In the genomic region with DNA sequence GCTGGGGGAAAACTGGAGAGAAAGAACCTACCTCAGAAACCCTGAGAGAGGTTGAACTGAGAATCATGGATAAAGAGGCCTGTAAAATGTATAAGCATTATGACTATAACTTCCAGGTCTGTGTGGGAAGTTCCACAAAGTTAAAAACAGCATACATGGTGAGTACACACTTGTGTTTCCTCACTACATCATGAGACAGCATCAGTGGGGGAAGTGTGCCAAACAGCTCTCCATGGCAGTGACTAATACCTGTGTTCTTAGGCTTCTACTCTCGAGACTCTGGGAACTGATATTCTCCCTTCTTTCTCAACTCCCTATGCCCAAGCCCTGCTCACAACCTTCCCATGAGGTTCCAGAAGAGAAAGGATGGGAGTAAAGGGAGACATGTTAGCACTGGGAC, we compare ENCODE assay signal across 27 mouse cellular contexts. TPM values are rescaled to one million over a fixed set of nuclear protein-coding genes. Genes with fewer than 3 reads are reported as not detected.
A peak's percentile ranks its signal among the peaks of the same experiment; 100 is the strongest.
DNase-seq lines count a peak whose midpoint lies in the region; ATAC-seq lines count a peak whose summit lies in the region.
"Had no signal": no experiment of that assay in that cellular context is flagged by ENCODE, and none has a peak within 500 bp of the region (broad histone marks: within the 10 kb centered on the region; RNA-seq: fewer than 3 reads in every experiment).

No protein-coding gene starts in this region.

- WGBS in forebrain, embryonic 16.5 days = 81% methylated on average over 1 of the region's 1 CpGs
- 68% methylated on average over 1 of the region's 1 CpGs for WGBS in kidney, embryonic 14.5 days

- no peak for ATAC-seq in forebrain, embryonic 16.5 days
- no peak for ATAC-seq in kidney, embryonic 14.5 days (ENCODE audit: low FRiP score, low TSS enrichment)
- ATAC-seq: forebrain, postnatal 0 days; intestine, embryonic 15.5 days had no signal

- intact Hi-C loops in left cerebral cortex, postnatal 4 days (cut with DNase I) = no loop called here

- no peaks in the 10 kb centered on the region for H3K36me3 ChIP-seq in forebrain, embryonic 16.5 days (ENCODE audit: control insufficient read depth, insufficient read depth)
- H3K36me3 ChIP-seq in kidney, embryonic 14.5 days (ENCODE audit: control insufficient read depth, insufficient read depth, low read length) = no peaks in the 10 kb centered on the region
- H3K36me3 ChIP-seq: embryonic facial prominence, embryonic 12.5 days; forebrain, embryonic 12.5 days; heart, embryonic 13.5 days; hindbrain, embryonic 13.5 days; intestine, embryonic 15.5 days had no signal

- H3K9me3 ChIP-seq in forebrain, embryonic 16.5 days (ENCODE audit: control insufficient read depth, low read length) = no peaks in the 10 kb centered on the region
- H3K9me3 ChIP-seq in kidney, embryonic 14.5 days (ENCODE audit: control insufficient read depth, low read length) = no peaks in the 10 kb centered on the region
- H3K9me3 ChIP-seq: embryonic facial prominence, embryonic 12.5 days; forebrain, embryonic 12.5 days; heart, embryonic 13.5 days; hindbrain, embryonic 13.5 days; intestine, embryonic 15.5 days had no signal

- no peaks in the 10 kb centered on the region for H3K27me3 ChIP-seq in forebrain, embryonic 16.5 days (replicated peaks; ENCODE audit: control insufficient read depth, insufficient read depth, low read length)
- no peaks in the 10 kb centered on the region for H3K27me3 ChIP-seq in kidney, embryonic 14.5 days (ENCODE audit: control insufficient read depth, insufficient read depth, low read length)
- H3K27me3 ChIP-seq: embryonic facial prominence, embryonic 12.5 days; forebrain, embryonic 12.5 days; heart, embryonic 13.5 days; hindbrain, embryonic 13.5 days; intestine, embryonic 15.5 days had no signal

- H3K27ac ChIP-seq in forebrain, embryonic 16.5 days (ENCODE audit: low read length) = no peak overlapping the region
- no peak overlapping the region for H3K27ac ChIP-seq in kidney, embryonic 14.5 days (ENCODE audit: low read depth, low read length)
- H3K27ac ChIP-seq: embryonic facial prominence, embryonic 12.5 days; forebrain, embryonic 12.5 days; heart, embryonic 13.5 days; hindbrain, embryonic 13.5 days; intestine, embryonic 15.5 days had no signal

- H3K9ac ChIP-seq in forebrain, embryonic 16.5 days (replicated peaks; ENCODE audit: low read depth, low read length) = no peak overlapping the region
- H3K9ac ChIP-seq in kidney, embryonic 14.5 days (ENCODE audit: low read depth, low read length) = no peak overlapping the region
- H3K9ac ChIP-seq: embryonic facial prominence, embryonic 12.5 days; forebrain, embryonic 12.5 days; forebrain, postnatal 0 days; heart, embryonic 13.5 days; hindbrain, embryonic 13.5 days; intestine, embryonic 15.5 days had no signal

- DNase-seq in left cerebral cortex, adult 18-20 months (ENCODE audit: low spot score in 2 of 2) = peak; percentile 4
- no peak for DNase-seq in left cerebral cortex, postnatal 4 days
- DNase-seq in 416B (ENCODE audit: low read depth) (peak; percentile 18), NIH3T3 (ENCODE audit: low read depth) (peak; percentile 28)
- peak; percentile 5 for DNase-seq in right cerebral cortex, postnatal 14 days
- no peak for DNase-seq in gastrocnemius, postnatal 25 days
- DNase-seq: adrenal gland, adult 2 months; adrenal gland, postnatal 36 days; cerebellum, adult 11 months; cerebellum, adult 8-10 months; cerebellum, postnatal 25 days; forebrain, postnatal 0 days; gastrocnemius, postnatal 14 days had no signal

- no peaks in the 10 kb centered on the region for H3K4me1 ChIP-seq in forebrain, embryonic 16.5 days (replicated peaks; ENCODE audit: control insufficient read depth, insufficient read depth, low read length)
- H3K4me1 ChIP-seq in kidney, embryonic 14.5 days (ENCODE audit: control insufficient read depth, insufficient read depth, low read length) = no peaks in the 10 kb centered on the region
- H3K4me1 ChIP-seq: embryonic facial prominence, embryonic 12.5 days; forebrain, embryonic 12.5 days; heart, embryonic 13.5 days; hindbrain, embryonic 13.5 days; intestine, embryonic 15.5 days had no signal

- no peak overlapping the region for H3K4me2 ChIP-seq in forebrain, embryonic 16.5 days (ENCODE audit: low read length)
- H3K4me2 ChIP-seq in kidney, embryonic 14.5 days (replicated peaks; ENCODE audit: low read depth, low read length) = no peak overlapping the region
- H3K4me2 ChIP-seq: embryonic facial prominence, embryonic 12.5 days; forebrain, embryonic 12.5 days; heart, embryonic 13.5 days; hindbrain, embryonic 13.5 days; intestine, embryonic 15.5 days had no signal

- no peak overlapping the region for H3K4me3 ChIP-seq in forebrain, embryonic 16.5 days (replicated peaks; ENCODE audit: low read length)
- no peak overlapping the region for H3K4me3 ChIP-seq in kidney, embryonic 14.5 days (ENCODE audit: low read length)
- H3K4me3 ChIP-seq: embryonic facial prominence, embryonic 12.5 days; forebrain, embryonic 12.5 days; heart, embryonic 13.5 days; hindbrain, embryonic 13.5 days; intestine, embryonic 15.5 days had no signal

RNA-seq across cellular contexts. Expression of gene Mcpt1, which starts 1.7 kb away (rescaled TPM):
- total RNA-seq in left cerebral cortex, adult 18-20 months (2021) = not detected
- not detected for total RNA-seq in left cerebral cortex, postnatal 4 days (2021)
- polyA plus RNA-seq in forebrain, embryonic 16.5 days (2015; fragmentation: Nextera tagmentation; extraction: Ambion mirVana) = not detected in 2 replicates
- not detected for total RNA-seq in gastrocnemius, postnatal 25 days (2021)
- not detected in 2 replicates for polyA plus RNA-seq in kidney, embryonic 14.5 days (2014; fragmentation: Nextera tagmentation; extraction: Ambion mirVana)
- total RNA-seq: adrenal gland, adult 2 months; adrenal gland, postnatal 36 days; forebrain, postnatal 0 days; gastrocnemius, adult 18-20 months; gastrocnemius, postnatal 14 days; granulocyte monocyte progenitor cell, adult 5-6 weeks; hematopoietic stem cell, adult 5-6 weeks had no signal
- polyA plus RNA-seq: adrenal gland, adult 2 months; cortical plate, adult 2 months; embryonic facial prominence, embryonic 12.5 days; forebrain, embryonic 12.5 days; forebrain, postnatal 0 days; heart, embryonic 13.5 days; heart, postnatal 0 days; hindbrain, embryonic 13.5 days had no signal

RNA-seq across cellular contexts. Expression of gene Mcpt9, which starts 10.8 kb away (rescaled TPM):
- total RNA-seq in left cerebral cortex, adult 18-20 months (2021) = not detected
- not detected for total RNA-seq in left cerebral cortex, postnatal 4 days (2021)
- not detected in 2 replicates for polyA plus RNA-seq in forebrain, embryonic 16.5 days (2015; fragmentation: Nextera tagmentation; extraction: Ambion mirVana)
- total RNA-seq in gastrocnemius, postnatal 25 days (2021) = not detected
- not detected in 2 replicates for polyA plus RNA-seq in kidney, embryonic 14.5 days (2014; fragmentation: Nextera tagmentation; extraction: Ambion mirVana)
- total RNA-seq: adrenal gland, adult 2 months; adrenal gland, postnatal 36 days; forebrain, postnatal 0 days; gastrocnemius, adult 18-20 months; gastrocnemius, postnatal 14 days; granulocyte monocyte progenitor cell, adult 5-6 weeks; hematopoietic stem cell, adult 5-6 weeks had no signal
- polyA plus RNA-seq: adrenal gland, adult 2 months; brain, embryonic 14.5 days; C2C12; cortical plate, adult 2 months; embryonic facial prominence, embryonic 12.5 days; forebrain, embryonic 12.5 days; forebrain, postnatal 0 days; heart, embryonic 13.5 days; heart, postnatal 0 days; hindbrain, embryonic 13.5 days; intestine, embryonic 15.5 days had no signal

RNA-seq across cellular contexts. Expression of gene Mcpt2, which starts 22.4 kb away (rescaled TPM):
- not detected for total RNA-seq in left cerebral cortex, adult 18-20 months (2021)
- not detected for total RNA-seq in left cerebral cortex, postnatal 4 days (2021)
- not detected in 2 replicates for polyA plus RNA-seq in forebrain, embryonic 16.5 days (2015; fragmentation: Nextera tagmentation; extraction: Ambion mirVana)
- not detected for total RNA-seq in gastrocnemius, postnatal 25 days (2021)
- polyA plus RNA-seq in kidney, embryonic 14.5 days (2014; fragmentation: Nextera tagmentation; extraction: Ambion mirVana) = not detected in 2 replicates
- total RNA-seq: adrenal gland, adult 2 months; adrenal gland, postnatal 36 days; forebrain, postnatal 0 days; gastrocnemius, adult 18-20 months; gastrocnemius, postnatal 14 days; granulocyte monocyte progenitor cell, adult 5-6 weeks; hematopoietic stem cell, adult 5-6 weeks had no signal
- polyA plus RNA-seq: brain, embryonic 14.5 days; C2C12; cortical plate, adult 2 months; embryonic facial prominence, embryonic 12.5 days; forebrain, embryonic 12.5 days; forebrain, postnatal 0 days; heart, embryonic 13.5 days; heart, postnatal 0 days; hindbrain, embryonic 13.5 days had no signal

RNA-seq across cellular contexts. Expression of gene Mcpt4, which starts 42.7 kb away (rescaled TPM):
- total RNA-seq in left cerebral cortex, adult 18-20 months (2021) = not detected
- total RNA-seq in left cerebral cortex, postnatal 4 days (2021) = 1 to 10 TPM; 3.1 to 4.8 TPM
- not detected in 2 replicates for polyA plus RNA-seq in forebrain, embryonic 16.5 days (2015; fragmentation: Nextera tagmentation; extraction: Ambion mirVana)
- total RNA-seq in gastrocnemius, postnatal 25 days (2021) = 1 to 10 TPM; 2.7 to 5.8 TPM
- not detected in 2 replicates for polyA plus RNA-seq in kidney, embryonic 14.5 days (2014; fragmentation: Nextera tagmentation; extraction: Ambion mirVana)
- total RNA-seq: forebrain, postnatal 0 days; granulocyte monocyte progenitor cell, adult 5-6 weeks; hematopoietic stem cell, adult 5-6 weeks had no signal
- polyA plus RNA-seq: C2C12; cortical plate, adult 2 months; embryonic facial prominence, embryonic 12.5 days; forebrain, embryonic 12.5 days; hindbrain, embryonic 13.5 days had no signal

Comparison
In these comparisons a context has a peak if more than half of its experiments do, and no peak if none do; other contexts are left out.
1. DNase-seq: peak in left cerebral cortex, adult 18-20 months (2 of 2), 416B (single experiment), NIH3T3 (single experiment) and right cerebral cortex, postnatal 14 days (single experiment); none in left cerebral cortex, postnatal 4 days (single experiment) and gastrocnemius, postnatal 25 days (single experiment).